Mouse (Mus musculus): ENCODE data around the gene Pknox1. TPM values are rescaled to one million over a fixed set of nuclear protein-coding genes. Genes with fewer than 3 reads are reported as not detected.
A peak's percentile ranks its signal among the peaks of the same experiment; 100 is the strongest.

Pknox1 gene
- polyA plus RNA-seq, 1 experiment = 73.6 TPM

DNA sequence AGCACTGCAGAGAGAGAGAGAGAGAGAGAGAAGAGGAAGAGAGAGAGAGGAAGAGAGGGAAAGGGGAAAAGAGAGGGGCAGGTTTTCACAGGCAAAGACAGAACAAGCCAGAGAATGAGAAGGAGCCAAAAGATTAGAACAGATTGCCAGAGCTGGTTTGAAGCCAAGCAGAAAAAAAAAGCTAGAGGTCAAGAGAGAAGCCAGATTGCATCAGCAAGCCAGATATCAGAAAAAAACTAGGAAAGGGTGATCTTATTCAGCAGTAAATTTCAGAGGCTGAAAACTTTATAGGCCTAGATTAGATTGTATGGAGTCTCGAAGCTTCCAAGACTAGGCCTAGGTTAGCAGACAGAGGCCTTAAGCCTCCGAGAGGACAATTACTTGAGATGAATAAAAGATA lies 63.4 kb downstream of the Pknox1 start:
- WGBS = 92% methylated on average over 2 of the region's 2 CpGs
- no peaks in the 10 kb centered on the region for H3K4me1 ChIP-seq (replicated peaks; ENCODE audit: control insufficient read depth, insufficient read depth, low read length)
- H3K27ac ChIP-seq (ENCODE audit: control insufficient read depth, insufficient read depth, low read length) = no peak overlapping the region
- no peaks in the 10 kb centered on the region for H3K27me3 ChIP-seq (ENCODE audit: control insufficient read depth, insufficient read depth, low read length)
- no peaks in the 10 kb centered on the region for H3K36me3 ChIP-seq (ENCODE audit: control insufficient read depth, insufficient read depth, low read length)
- no peak for TF ChIP-seq POLR2A (IDR thresholded peaks at IDR 0.05; ENCODE audit: control insufficient read depth, extremely low read depth, insufficient read depth, low read length, poor library complexity)
- TF ChIP-seq CTCF (IDR thresholded peaks at IDR 0.05; ENCODE audit: borderline replicate concordance, control insufficient read depth, extremely low read depth, insufficient read depth, low read length, poor library complexity) = no peak
- no peak for DNase-seq
- H3K4me3 ChIP-seq (ENCODE audit: control insufficient read depth, insufficient read depth, low read length) = no peak overlapping the region

DNA sequence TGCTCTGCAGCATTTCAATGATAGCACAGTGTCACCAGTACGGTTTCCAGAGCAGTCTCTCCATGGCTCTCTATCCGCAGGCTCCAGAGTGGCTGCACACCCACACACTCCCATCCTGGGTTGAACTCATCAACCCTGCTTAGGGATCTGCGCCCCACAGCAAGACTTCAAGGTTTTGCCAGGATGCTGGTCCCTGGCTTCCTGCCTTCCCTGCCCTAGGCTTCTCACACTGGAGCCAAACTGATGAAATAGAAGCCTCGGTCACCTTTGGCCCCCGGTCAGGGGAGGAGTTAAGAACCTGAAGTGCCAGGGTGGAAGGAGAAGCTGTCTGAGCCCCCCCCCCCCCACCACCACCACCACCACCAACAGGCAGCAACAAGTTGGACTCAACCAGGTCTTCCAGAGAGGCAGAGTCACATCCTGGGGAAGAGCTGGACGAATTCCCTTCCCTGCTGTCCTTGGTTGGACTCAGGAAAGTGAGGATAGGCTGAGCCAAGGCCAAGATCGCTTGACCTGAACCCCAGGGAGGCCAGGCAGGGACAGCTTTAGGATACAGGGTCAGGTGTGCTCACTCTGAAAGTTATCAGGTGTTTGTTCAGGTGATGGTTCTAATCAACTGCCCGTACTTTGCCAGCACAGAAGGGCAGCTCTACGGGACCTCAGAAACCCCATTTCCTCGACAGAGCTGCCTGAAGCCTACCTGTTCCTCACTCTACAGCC lies 66.7 kb downstream of the Pknox1 start:
- TF ChIP-seq POLR2A (IDR thresholded peaks at IDR 0.05; ENCODE audit: control insufficient read depth, extremely low read depth, insufficient read depth, low read length, poor library complexity) (no peak), CTCF (IDR thresholded peaks at IDR 0.05; ENCODE audit: borderline replicate concordance, control insufficient read depth, extremely low read depth, insufficient read depth, low read length, poor library complexity) (no peak)
- WGBS = 78% methylated on average over 10 of the region's 10 CpGs

DNA sequence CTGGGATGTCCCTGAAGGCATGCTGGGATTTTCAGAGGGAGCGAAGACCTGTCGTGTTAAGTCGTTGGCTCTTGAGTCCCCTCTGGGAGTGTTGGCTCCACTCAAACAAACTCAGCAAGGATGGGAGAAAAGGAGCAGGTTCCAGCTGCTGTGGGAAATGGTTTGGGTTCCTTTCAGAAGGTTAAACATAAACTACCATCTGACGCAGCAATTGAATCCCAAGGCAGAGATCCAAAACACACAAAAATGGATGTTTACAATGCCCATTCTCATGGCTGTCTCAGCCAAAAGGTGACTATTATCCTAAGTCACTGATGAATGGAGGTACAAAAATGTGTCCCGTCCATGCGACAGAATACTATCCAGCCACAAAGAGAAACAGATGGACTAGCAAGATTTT lies 68.5 kb downstream of the Pknox1 start:
- WGBS = 92% methylated on average over 6 of the region's 6 CpGs
- Histone ChIP-seq H3K4me3 (ENCODE audit: control insufficient read depth, insufficient read depth, low read length) (no peak overlapping the region), H3K4me1 (replicated peaks; ENCODE audit: control insufficient read depth, insufficient read depth, low read length) (peaks cover 13% of the 10 kb centered on the region), H3K36me3 (ENCODE audit: control insufficient read depth, insufficient read depth, low read length) (no peaks in the 10 kb centered on the region), H3K27ac (ENCODE audit: control insufficient read depth, insufficient read depth, low read length) (no peak overlapping the region), H3K27me3 (ENCODE audit: control insufficient read depth, insufficient read depth, low read length) (peaks cover 9% of the 10 kb centered on the region; the same call in 1 of the 2 replicates)
- no peak for DNase-seq
- TF ChIP-seq CTCF (IDR thresholded peaks at IDR 0.05; ENCODE audit: borderline replicate concordance, control insufficient read depth, extremely low read depth, insufficient read depth, low read length, poor library complexity) (no peak), POLR2A (IDR thresholded peaks at IDR 0.05; ENCODE audit: control insufficient read depth, extremely low read depth, insufficient read depth, low read length, poor library complexity) (no peak)

More for the DNA sequence above, 66.7 kb downstream of the Pknox1 start:
- Histone ChIP-seq H3K27me3 (ENCODE audit: control insufficient read depth, insufficient read depth, low read length) (peaks cover 2% of the 10 kb centered on the region; the same call in 1 of the 2 replicates), H3K27ac (ENCODE audit: control insufficient read depth, insufficient read depth, low read length) (no peak overlapping the region), H3K4me1 (replicated peaks; ENCODE audit: control insufficient read depth, insufficient read depth, low read length) (peaks cover 1% of the 10 kb centered on the region; the same call in 1 of the 2 replicates), H3K4me3 (ENCODE audit: control insufficient read depth, insufficient read depth, low read length) (no peak overlapping the region), H3K36me3 (ENCODE audit: control insufficient read depth, insufficient read depth, low read length) (no peaks in the 10 kb centered on the region)
- DNase-seq = no peak

DNA sequence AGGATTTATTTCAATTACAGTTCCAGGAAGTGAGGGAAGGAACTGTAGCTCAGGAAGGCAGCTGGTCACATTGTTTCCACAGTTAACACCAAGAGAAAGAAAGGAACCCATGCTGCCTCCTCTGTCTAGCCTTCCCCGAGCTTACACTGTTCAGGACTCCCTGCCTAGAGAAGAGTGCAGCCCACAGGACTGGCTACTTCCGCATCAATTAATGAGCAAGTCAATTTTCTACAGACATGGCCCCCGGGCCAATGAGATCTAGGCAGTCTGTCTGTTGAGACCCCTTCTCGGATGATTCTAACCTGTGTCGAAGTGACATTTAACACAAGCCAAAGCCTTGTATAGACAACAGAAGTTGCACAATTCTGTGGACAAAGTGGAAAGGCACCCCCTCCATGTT lies 70.4 kb downstream of the Pknox1 start:
- peaks cover 9% of the 10 kb centered on the region; the same call in 1 of the 2 replicates for H3K27me3 ChIP-seq (ENCODE audit: control insufficient read depth, insufficient read depth, low read length)
- no peaks in the 10 kb centered on the region for H3K36me3 ChIP-seq (ENCODE audit: control insufficient read depth, insufficient read depth, low read length)
- 83% methylated on average over 5 of the region's 5 CpGs for WGBS
- H3K4me1 ChIP-seq (replicated peaks; ENCODE audit: control insufficient read depth, insufficient read depth, low read length) = peaks cover 13% of the 10 kb centered on the region
- DNase-seq = no peak
- H3K4me3 ChIP-seq (ENCODE audit: control insufficient read depth, insufficient read depth, low read length) = no peak overlapping the region
- H3K27ac ChIP-seq (ENCODE audit: control insufficient read depth, insufficient read depth, low read length) = no peak overlapping the region
- TF ChIP-seq CTCF (IDR thresholded peaks at IDR 0.05; ENCODE audit: borderline replicate concordance, control insufficient read depth, extremely low read depth, insufficient read depth, low read length, poor library complexity) = no peak
- TF ChIP-seq POLR2A (IDR thresholded peaks at IDR 0.05; ENCODE audit: control insufficient read depth, extremely low read depth, insufficient read depth, low read length, poor library complexity) = no peak

DNA sequence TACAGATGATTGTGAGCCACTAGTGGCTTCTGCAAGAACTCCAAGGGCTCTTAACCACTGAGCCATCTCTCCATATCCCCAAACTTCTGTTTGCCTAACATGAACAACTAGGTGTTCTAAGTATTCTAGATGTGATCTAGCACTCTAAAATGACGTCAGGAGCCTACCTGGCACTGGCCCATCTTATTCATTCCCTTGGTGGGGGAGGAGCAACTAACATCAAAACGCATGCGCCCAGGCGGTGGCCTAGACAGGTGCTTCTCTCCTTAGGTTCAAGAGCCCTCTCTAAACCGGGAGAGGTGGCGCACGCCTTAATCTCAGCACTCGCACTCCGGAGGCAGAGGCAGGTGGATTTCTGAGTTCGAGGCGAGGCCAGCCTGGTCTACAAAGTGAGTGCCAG lies 71.2 kb downstream of the Pknox1 start:
- H3K27ac ChIP-seq (ENCODE audit: control insufficient read depth, insufficient read depth, low read length) = no peak overlapping the region
- no peak for DNase-seq
- H3K27me3 ChIP-seq (ENCODE audit: control insufficient read depth, insufficient read depth, low read length) = peaks cover 9% of the 10 kb centered on the region; the same call in 1 of the 2 replicates
- TF ChIP-seq CTCF (IDR thresholded peaks at IDR 0.05; ENCODE audit: borderline replicate concordance, control insufficient read depth, extremely low read depth, insufficient read depth, low read length, poor library complexity) (no peak), POLR2A (IDR thresholded peaks at IDR 0.05; ENCODE audit: control insufficient read depth, extremely low read depth, insufficient read depth, low read length, poor library complexity) (no peak)
- no peaks in the 10 kb centered on the region for H3K36me3 ChIP-seq (ENCODE audit: control insufficient read depth, insufficient read depth, low read length)
- H3K4me3 ChIP-seq (ENCODE audit: control insufficient read depth, insufficient read depth, low read length) = no peak overlapping the region
- 79% methylated on average over 11 of the region's 11 CpGs for WGBS
- peaks cover 13% of the 10 kb centered on the region for H3K4me1 ChIP-seq (replicated peaks; ENCODE audit: control insufficient read depth, insufficient read depth, low read length)

DNA sequence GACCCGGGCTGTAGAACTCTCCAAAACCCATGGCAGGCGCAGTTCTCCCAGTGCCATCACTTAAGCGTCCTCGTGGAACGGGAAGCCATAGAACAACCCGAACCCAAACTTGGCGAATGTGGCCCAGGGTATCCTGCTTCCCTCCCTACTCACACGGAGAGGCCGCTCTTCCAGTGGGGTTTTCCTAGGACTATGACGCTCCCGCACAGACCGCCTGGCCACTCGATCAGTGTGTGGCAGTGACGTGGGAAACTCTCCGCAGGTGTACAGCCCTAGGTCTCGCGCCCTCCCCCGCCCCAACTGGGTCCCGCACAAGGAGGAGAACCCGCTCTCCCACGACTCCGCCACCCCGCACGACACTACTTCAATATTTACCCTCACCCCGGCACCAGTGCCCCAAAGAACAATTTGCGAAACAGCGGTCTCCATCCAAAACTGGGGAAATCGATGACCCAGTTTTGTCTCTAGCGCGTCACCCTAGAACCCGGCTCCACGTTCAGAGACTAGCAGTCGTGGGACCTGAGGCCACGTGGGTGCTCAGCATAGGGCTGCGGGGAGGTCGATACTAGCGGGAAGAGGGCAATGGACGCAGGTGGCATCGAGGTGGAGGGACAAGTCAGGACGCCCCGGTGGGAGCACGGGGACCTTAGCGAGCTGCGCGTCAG lies 71.9 kb downstream of the Pknox1 start:
- Histone ChIP-seq H3K4me1 (replicated peaks; ENCODE audit: control insufficient read depth, insufficient read depth, low read length) (peaks cover 13% of the 10 kb centered on the region), H3K4me3 (ENCODE audit: control insufficient read depth, insufficient read depth, low read length) (peak overlapping the region; percentile 53), H3K27me3 (ENCODE audit: control insufficient read depth, insufficient read depth, low read length) (peaks cover 9% of the 10 kb centered on the region; the same call in 1 of the 2 replicates), H3K27ac (ENCODE audit: control insufficient read depth, insufficient read depth, low read length) (no peak overlapping the region), H3K36me3 (ENCODE audit: control insufficient read depth, insufficient read depth, low read length) (no peaks in the 10 kb centered on the region)
- WGBS = 18% methylated on average over 45 of the region's 45 CpGs
- no peak for DNase-seq
- TF ChIP-seq POLR2A (IDR thresholded peaks at IDR 0.05; ENCODE audit: control insufficient read depth, extremely low read depth, insufficient read depth, low read length, poor library complexity) = no peak
- TF ChIP-seq CTCF (IDR thresholded peaks at IDR 0.05; ENCODE audit: borderline replicate concordance, control insufficient read depth, extremely low read depth, insufficient read depth, low read length, poor library complexity) = no peak

Measured in thymus, adult 2 months (tissue).